8 mouse cellular contexts compared by ENCODE assay signal in the genomic region with DNA sequence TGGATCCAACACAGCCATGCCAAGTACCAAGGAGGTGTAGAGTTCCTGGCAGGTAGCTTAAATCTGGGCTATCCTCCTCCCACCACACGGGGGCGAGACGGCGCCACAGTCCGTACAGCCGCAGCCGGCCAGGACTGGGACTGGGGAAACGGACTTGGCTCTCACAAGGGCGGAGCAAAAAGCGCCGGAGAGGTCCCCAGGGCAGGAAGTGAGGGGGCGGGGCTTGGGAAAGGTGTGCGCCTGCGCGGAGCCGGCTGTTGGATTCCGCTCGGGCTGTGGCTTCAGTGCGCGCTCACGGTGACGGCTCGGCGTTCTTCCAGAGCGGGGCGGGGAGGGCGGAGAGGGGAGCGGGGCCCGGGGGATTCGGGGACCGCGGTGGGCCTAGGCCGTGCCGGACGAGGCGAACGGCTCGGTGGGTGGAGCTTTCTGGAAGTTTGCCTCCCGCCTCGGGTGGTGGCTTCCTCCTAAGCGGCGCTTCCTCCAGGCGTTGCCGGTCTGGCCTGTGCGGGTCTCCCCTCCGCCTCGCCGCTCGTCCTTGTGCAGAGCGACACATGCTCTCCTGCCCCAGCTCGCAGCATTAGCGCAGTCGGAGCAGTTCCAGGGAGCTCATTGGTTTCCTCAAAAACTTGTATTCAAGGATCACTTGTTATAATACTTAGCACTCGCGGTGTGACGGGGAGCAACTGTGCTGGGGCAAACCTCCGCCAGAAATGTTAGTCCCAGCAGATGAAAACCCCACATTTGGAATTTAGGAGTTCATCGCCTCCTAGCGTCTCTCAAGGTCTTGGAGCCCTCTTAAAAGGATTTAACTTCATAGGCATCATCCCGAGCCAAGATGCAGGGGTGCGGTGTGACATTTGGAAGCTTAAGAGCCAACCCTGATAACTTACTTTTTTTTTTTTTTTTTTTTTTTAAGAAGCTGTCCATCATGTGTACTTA. TPM values are rescaled to one million over a fixed set of nuclear protein-coding genes. Genes with fewer than 3 reads are reported as not detected.
DNase-seq lines count a peak whose midpoint lies in the region; ATAC-seq and TF ChIP-seq lines count a peak whose summit lies in the region.

A gene (plus strand): TSS at position 226 of the 939 bp plus-strand sequence.

- ATAC-seq in G1E (ENCODE audit: extremely low read depth, insufficient number of reproducible peaks, low FRiP score, poor library complexity, severe bottlenecking), result peak; percentile 95
- ATAC-seq in forebrain, embryonic 16.5 days, result peak; percentile 98
- ATAC-seq in lung, embryonic 14.5 days (ENCODE audit: insufficient read depth), result peak; percentile 99

- TF ChIP-seq CTCF in G1E (IDR thresholded peaks at IDR 0.05; ENCODE audit: low read depth, low read length), result peak; percentile 48; the same call in 1 of the 2 replicates
- peak; percentile 83 for TF ChIP-seq CTCF in layer of hippocampus, adult 2 months (conservative IDR thresholded peaks at IDR 0.05)
- TF ChIP-seq CTCF in lung, embryonic 14.5 days (IDR thresholded peaks at IDR 0.05; ENCODE audit: low read depth), result peak; percentile 95
- TF ChIP-seq CTCF in olfactory bulb, adult 2 months (IDR thresholded peaks at IDR 0.05; ENCODE audit: insufficient read depth, low read depth, low read length), result peak; percentile 71
- peak; percentile 62 for TF ChIP-seq CTCF in thymus, adult 2 months (IDR thresholded peaks at IDR 0.05; ENCODE audit: borderline replicate concordance, control insufficient read depth, extremely low read depth, insufficient read depth, low read length, poor library complexity)

- peak within 1 kb of the TSS; percentile 59 for H3K4me2 ChIP-seq in forebrain, embryonic 16.5 days (ENCODE audit: low read length)
- H3K4me2 ChIP-seq in lung, embryonic 14.5 days, result peak within 1 kb of the TSS; percentile 64

- peaks cover 29% of the 10 kb centered on the region for H3K4me1 ChIP-seq in G1E (ENCODE audit: insufficient read depth, low read depth, low read length)
- peaks cover 11% of the 10 kb centered on the region for H3K4me1 ChIP-seq in forebrain, embryonic 16.5 days (replicated peaks; ENCODE audit: control insufficient read depth, insufficient read depth, low read length)
- H3K4me1 ChIP-seq in lung, embryonic 14.5 days (ENCODE audit: insufficient read depth), result no peaks in the 10 kb centered on the region; the same call in 1 of the 2 replicates
- no peaks in the 10 kb centered on the region for H3K4me1 ChIP-seq in olfactory bulb, adult 2 months (ENCODE audit: control insufficient read depth, insufficient read depth, low read length)
- H3K4me1 ChIP-seq in thymus, adult 2 months (replicated peaks; ENCODE audit: control insufficient read depth, insufficient read depth, low read length), result no peaks in the 10 kb centered on the region

- H3K4me3 ChIP-seq in G1E (ENCODE audit: low read depth, low read length), result peak within 1 kb of the TSS; percentile 78
- peak within 1 kb of the TSS; percentile 74 for H3K4me3 ChIP-seq in forebrain, embryonic 16.5 days (replicated peaks; ENCODE audit: low read length)
- peak within 1 kb of the TSS; percentile 85 for H3K4me3 ChIP-seq in layer of hippocampus, adult 2 months
- peak within 1 kb of the TSS; percentile 62 for H3K4me3 ChIP-seq in lung, embryonic 14.5 days (ENCODE audit: low read depth, low read length)
- peak within 1 kb of the TSS; percentile 79 for H3K4me3 ChIP-seq in olfactory bulb, adult 2 months (ENCODE audit: insufficient read depth, low read depth, low read length)
- H3K4me3 ChIP-seq in thymus, adult 2 months (ENCODE audit: control insufficient read depth, insufficient read depth, low read length), result peak within 1 kb of the TSS; percentile 73

- DNase-seq in G1E (ENCODE audit: low spot score), result peak; percentile 91
- DNase-seq in cerebellum, adult 18-20 months, result peak; percentile 99 to 100
- DNase-seq in heart, postnatal 36 days, result peak; percentile 99
- DNase-seq in layer of hippocampus, adult 2 months (ENCODE audit: low spot score in 2 of 2), result peak; percentile 95 to 98
- DNase-seq in lung, embryonic 14.5 days, result peak; percentile 98
- peak; percentile 98 for DNase-seq in thymus, adult 2 months

- H3K27ac ChIP-seq in forebrain, embryonic 16.5 days (ENCODE audit: low read length), result peak within 1 kb of the TSS; percentile 98
- H3K27ac ChIP-seq in layer of hippocampus, adult 2 months, result peak within 1 kb of the TSS; percentile 97
- peak within 1 kb of the TSS; percentile 97 for H3K27ac ChIP-seq in lung, embryonic 14.5 days (ENCODE audit: low read depth)
- peak within 1 kb of the TSS; percentile 92 for H3K27ac ChIP-seq in olfactory bulb, adult 2 months (ENCODE audit: insufficient read depth, low read depth, low read length)
- peak within 1 kb of the TSS; percentile 56 for H3K27ac ChIP-seq in thymus, adult 2 months (ENCODE audit: control insufficient read depth, insufficient read depth, low read length)

- H3K9ac ChIP-seq in forebrain, embryonic 16.5 days (replicated peaks; ENCODE audit: low read depth, low read length), result peak within 1 kb of the TSS; percentile 87
- peak within 1 kb of the TSS; percentile 76 for H3K9ac ChIP-seq in lung, embryonic 14.5 days

- intact Hi-C loops in heart, postnatal 36 days (cut with DNase I), result loop anchor here (1.0 to 5.0 kb wide), 3 partner anchors 32 to 197 kb away; a partner anchor contains a TSS

- H3K9me3 ChIP-seq in G1E (replicated peaks), result no peaks in the 10 kb centered on the region
- no peaks in the 10 kb centered on the region for H3K9me3 ChIP-seq in forebrain, embryonic 16.5 days (ENCODE audit: control insufficient read depth, low read length)
- H3K9me3 ChIP-seq in lung, embryonic 14.5 days (ENCODE audit: low read depth, low read length), result no peaks in the 10 kb centered on the region

- TF ChIP-seq POLR2A in olfactory bulb, adult 2 months (IDR thresholded peaks at IDR 0.05; ENCODE audit: insufficient read depth, low read depth, low read length), result peak; percentile 46; the same call in 1 of the 2 replicates
- TF ChIP-seq POLR2A in thymus, adult 2 months (IDR thresholded peaks at IDR 0.05; ENCODE audit: control insufficient read depth, extremely low read depth, insufficient read depth, low read length, poor library complexity), result peak; percentile 77

- H3K36me3 ChIP-seq in G1E (replicated peaks), result peaks cover 15% of the 10 kb centered on the region
- no peaks in the 10 kb centered on the region for H3K36me3 ChIP-seq in forebrain, embryonic 16.5 days (ENCODE audit: control insufficient read depth, insufficient read depth)
- H3K36me3 ChIP-seq in lung, embryonic 14.5 days (ENCODE audit: insufficient read depth), result no peaks in the 10 kb centered on the region
- H3K36me3 ChIP-seq in thymus, adult 2 months (ENCODE audit: control insufficient read depth, insufficient read depth, low read length), result no peaks in the 10 kb centered on the region

- under 1% methylated on average over 59 of the region's 61 CpGs for WGBS in forebrain, embryonic 16.5 days
- WGBS in lung, embryonic 14.5 days, result under 1% methylated on average over 59 of the region's 61 CpGs
- WGBS in olfactory bulb, adult 2 months, result 1% methylated on average over 61 of the region's 61 CpGs
- WGBS in thymus, adult 2 months, result under 1% methylated on average over 61 of the region's 61 CpGs

- H3K27me3 ChIP-seq in G1E (ENCODE audit: insufficient read depth, low read length), result peaks cover 5% of the 10 kb centered on the region
- no peaks in the 10 kb centered on the region for H3K27me3 ChIP-seq in forebrain, embryonic 16.5 days (replicated peaks; ENCODE audit: control insufficient read depth, insufficient read depth, low read length)
- no peaks in the 10 kb centered on the region for H3K27me3 ChIP-seq in lung, embryonic 14.5 days (ENCODE audit: insufficient read depth, low read length)
- H3K27me3 ChIP-seq in thymus, adult 2 months (ENCODE audit: control insufficient read depth, insufficient read depth, low read length), result no peaks in the 10 kb centered on the region

RNA-seq across cellular contexts. Expression of the gene that starts here (rescaled TPM):
- total RNA-seq in G1E (2014; fragmentation: Nextera tagmentation) (9.9 and 13.8 TPM in 2 replicates), G1E (2017) (25.3 and 39.8 TPM in 2 replicates)
- 0.47 and 0.77 TPM in 2 replicates for polyA plus RNA-seq in G1E (2012)
- 15.1 and 21.6 TPM in 2 replicates for polyA plus RNA-seq in forebrain, embryonic 16.5 days (2015; fragmentation: Nextera tagmentation; extraction: Ambion mirVana)
- 10 to 100 TPM; 27.9 to 36.5 TPM for total RNA-seq in heart, postnatal 36 days (2021)
- 10 to 100 TPM in 1 of 2 experiments, 1 to 10 TPM in 1; 8.4 to 10.2 TPM for total RNA-seq in layer of hippocampus, adult 2 months (2021)
- 18.9 and 21.8 TPM in 2 replicates for polyA plus RNA-seq in lung, embryonic 14.5 days (2014; fragmentation: Nextera tagmentation; extraction: Ambion mirVana)
- not detected in 2 replicates for polyA plus RNA-seq in olfactory bulb, adult 2 months (2012; ENCODE audit: insufficient read depth, insufficient read length, low replicate concordance, missing spikeins)
- 32.2 and 37.0 TPM in 2 replicates for polyA plus RNA-seq in thymus, adult 2 months (2012; rRNA removed)

Comparison
In these comparisons a context has a peak if more than half of its experiments do, and no peak if none do; other contexts are left out.
1. Peak in every context shown above with its lines: DNase-seq, ATAC-seq, H3K4me3 ChIP-seq and H3K27ac ChIP-seq.